Mouse (Mus musculus) olfactory bulb, adult 2 months (tissue): ENCODE data around the gene Adamts20. TPM values are rescaled to one million over a fixed set of nuclear protein-coding genes. Genes with fewer than 3 reads are reported as not detected.

Experiments used
- H3K27ac ChIP-seq: fragments of 200-500 bp; 2 replicates; pipeline ENCODE4 v1.5.1; 2012; ENCODE audit warnings: low read depth, low read length; ENCODE audit not compliant: insufficient read depth
- H3K4me1 ChIP-seq: fragments of 200-500 bp; 2 replicates; pipeline ENCODE4 v1.6.1; 2012; ENCODE audit warnings: low read length; ENCODE audit not compliant: control insufficient read depth, insufficient read depth
- H3K4me3 ChIP-seq: fragments of 200-500 bp; 2 replicates; pipeline ENCODE4 v1.5.1; 2012; ENCODE audit warnings: mild to moderate bottlenecking, low read depth, low read length, moderate library complexity; ENCODE audit not compliant: insufficient read depth
- CTCF ChIP-seq: fragments of 200-500 bp; IDR thresholded peaks from 2 replicates; pipeline ENCODE4 v1.5.1; 2012; ENCODE audit warnings: low read depth, mild to moderate bottlenecking, low read length, moderate library complexity; ENCODE audit not compliant: insufficient read depth
- POLR2A ChIP-seq: fragments of 200-500 bp; IDR thresholded peaks from 2 replicates; pipeline ENCODE4 v1.6.1; 2012; ENCODE audit warnings: mild to moderate bottlenecking, low read depth, low read length, moderate library complexity; ENCODE audit not compliant: insufficient read depth
- WGBS: fragments of 180-500 bp; shearing (Covaris S2); methylation state at CpG from one replicate; pipeline ENCODE4 v1.1.7; 2018; 5-methylcytosine and 5-hydroxymethylcytosine counted together
- polyA plus RNA-seq: library from polyadenylated mRNA; stranded (reverse); fragments of >200 nt; gene quantifications from 2 replicates; pipeline ENCODE4 v1.2.4, GENCODE M21; 2012; ENCODE audit warnings: low replicate concordance; ENCODE audit not compliant: missing spikeins, insufficient read depth, insufficient read length

Adamts20 gene
- polyA plus RNA-seq, 1 experiment: not detected

DNA sequence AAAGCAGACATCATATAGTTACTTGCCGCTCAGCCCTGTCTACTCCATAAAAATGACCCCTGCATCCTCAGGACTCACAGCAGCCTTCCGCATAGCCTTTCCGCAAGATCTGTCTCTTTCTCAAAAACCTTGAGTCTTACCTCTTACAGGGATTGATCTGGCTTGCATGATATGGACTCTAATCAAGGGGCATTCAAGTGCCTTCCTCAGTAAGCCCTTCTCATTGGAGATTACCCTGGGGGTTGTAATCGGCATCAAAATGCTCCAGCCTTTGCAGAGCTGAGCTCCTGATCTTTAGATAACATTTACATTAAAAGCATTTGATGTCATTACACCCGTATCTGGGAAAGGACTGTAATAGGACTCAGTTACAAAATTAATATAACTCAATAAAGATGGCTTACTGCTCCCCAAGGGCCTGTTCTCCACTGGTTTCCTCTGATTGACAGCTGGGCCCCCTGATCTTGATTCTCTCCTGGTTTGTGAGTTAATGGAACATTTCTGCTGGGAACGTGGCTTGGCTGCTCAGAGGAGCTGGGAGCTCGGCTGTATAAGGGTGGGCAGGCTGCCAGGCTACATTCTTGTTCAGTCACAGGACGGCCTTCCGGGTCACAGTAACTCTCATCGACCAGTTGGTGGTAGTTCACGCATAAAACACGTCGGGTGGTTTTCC lies 139.6 kb downstream of the Adamts20 start:
- WGBS: 56% methylated on average over 13 of the region's 13 CpGs

DNA sequence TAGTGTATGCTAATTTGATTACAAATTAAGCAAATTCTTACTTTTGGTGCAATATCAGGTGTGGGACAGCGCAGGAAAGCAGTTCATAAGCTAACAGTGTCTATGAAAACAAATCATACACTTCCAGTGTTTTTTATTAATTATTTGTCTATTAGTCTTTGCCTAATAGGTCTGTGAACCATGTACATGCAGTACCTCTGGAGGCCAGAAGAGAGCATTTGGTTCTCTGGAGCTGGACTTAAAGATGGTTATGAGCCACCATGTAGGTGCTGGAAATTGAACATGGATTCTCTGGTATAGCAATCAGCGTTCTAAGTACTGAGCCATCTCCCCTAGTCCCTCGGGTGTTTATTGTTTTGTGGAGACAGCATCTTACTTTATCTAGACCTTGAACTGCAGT lies 149.0 kb downstream of the Adamts20 start:
- no peak overlapping the region for H3K27ac ChIP-seq
- 96% methylated on average over 3 of the region's 3 CpGs for WGBS
- H3K4me3 ChIP-seq: no peak overlapping the region
- no peaks in the 10 kb centered on the region for H3K4me1 ChIP-seq
- no peak for TF ChIP-seq POLR2A
- TF ChIP-seq CTCF: no peak

More for the DNA sequence above, 139.6 kb downstream of the Adamts20 start:
- H3K27ac ChIP-seq: no peak overlapping the region
- H3K4me1 ChIP-seq: peaks cover 2% of the 10 kb centered on the region; the same call in 1 of the 2 replicates
- H3K4me3 ChIP-seq: no peak overlapping the region
- TF ChIP-seq CTCF (no peak), POLR2A (no peak)

- TF ChIP-seq POLR2A (no peak), CTCF (no peak)
- Histone ChIP-seq H3K27ac (no peak overlapping the region), H3K4me3 (no peak overlapping the region), H3K4me1 (no peaks in the 10 kb centered on the region)
- WGBS: 89% methylated on average over 7 of the region's 7 CpGs
Measured at GRCm38 (mm10) chr15:94309689-94310088, 155.5 kb downstream of the Adamts20 start.

GRCm38 (mm10) chr15:94307888-94308287 lies 157.3 kb downstream of the Adamts20 start:
- 82% methylated on average over 9 of the region's 9 CpGs for WGBS
- Histone ChIP-seq H3K27ac (no peak overlapping the region), H3K4me3 (no peak overlapping the region), H3K4me1 (peaks cover 3% of the 10 kb centered on the region; the same call in 1 of the 2 replicates)
- TF ChIP-seq CTCF (no peak), POLR2A (no peak)

DNA sequence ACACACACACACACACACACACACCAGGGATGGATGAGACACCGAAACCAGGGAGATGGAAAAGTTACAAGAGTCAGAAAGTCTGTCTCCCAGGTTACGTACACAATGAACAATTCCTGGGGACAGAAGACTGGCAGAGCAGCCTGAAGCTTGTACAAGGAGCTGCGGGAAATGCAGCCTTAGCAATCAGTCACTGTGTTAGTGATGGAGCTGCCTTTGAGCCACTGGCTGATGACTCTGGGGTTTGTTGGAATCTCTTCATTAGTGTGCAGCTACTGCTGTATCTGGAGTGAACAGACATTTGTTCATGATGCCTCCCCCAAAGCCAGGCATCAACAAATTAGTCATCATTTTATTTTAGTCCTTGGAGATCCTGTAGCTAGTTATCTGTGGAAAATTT lies 162.1 kb downstream of the Adamts20 start:
- 73% methylated on average over 3 of the region's 3 CpGs for WGBS
- TF ChIP-seq CTCF (no peak), POLR2A (no peak)
- Histone ChIP-seq H3K27ac (no peak overlapping the region), H3K4me1 (peaks cover 5% of the 10 kb centered on the region; the same call in 1 of the 2 replicates), H3K4me3 (no peak overlapping the region)

DNA sequence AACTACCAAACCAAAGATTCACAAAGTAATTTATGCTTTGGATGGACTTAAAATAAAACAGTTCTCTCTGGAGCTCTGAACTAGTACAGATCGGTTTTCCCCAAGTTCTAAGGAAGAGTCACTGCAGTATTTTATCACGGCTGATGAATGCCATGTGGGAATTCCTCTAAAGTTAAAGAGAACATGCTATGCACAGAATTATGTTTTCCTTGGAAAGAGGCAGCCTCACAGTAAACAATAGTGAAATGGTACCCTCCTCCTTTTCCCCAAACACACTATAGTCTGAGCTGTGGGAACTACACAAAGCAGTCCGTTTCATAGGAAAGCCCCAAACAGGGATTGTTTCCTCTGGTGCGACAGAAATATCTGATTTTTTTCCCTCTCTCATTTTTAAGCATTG lies 171.1 kb downstream of the Adamts20 start:
- Histone ChIP-seq H3K4me1 (no peaks in the 10 kb centered on the region), H3K4me3 (no peak overlapping the region), H3K27ac (no peak overlapping the region)
- TF ChIP-seq POLR2A (no peak), CTCF (no peak)
- 68% methylated on average over 4 of the region's 4 CpGs for WGBS

DNA sequence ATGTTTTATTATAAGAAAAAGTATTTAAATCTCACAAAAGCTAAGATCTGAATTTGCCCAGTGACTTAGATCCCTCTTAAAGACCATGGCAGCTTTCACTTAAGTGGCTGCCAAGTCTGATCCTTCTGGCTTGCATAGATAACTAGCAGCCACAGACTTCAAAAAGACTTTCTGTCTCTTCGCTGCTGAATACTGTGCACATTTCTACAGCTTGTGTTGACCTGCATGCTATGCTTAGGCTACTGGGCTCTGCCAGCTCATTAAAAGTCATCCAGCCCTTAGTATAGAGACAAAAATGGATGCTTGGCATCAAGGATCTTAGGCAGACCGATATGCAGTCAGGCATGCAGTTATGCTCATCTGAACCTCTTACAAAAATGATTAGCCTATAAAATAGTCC lies 177.2 kb downstream of the Adamts20 start:
- Histone ChIP-seq H3K27ac (no peak overlapping the region), H3K4me3 (no peak overlapping the region), H3K4me1 (no peaks in the 10 kb centered on the region)
- WGBS: 62% methylated on average over 2 of the region's 2 CpGs
- no peak for TF ChIP-seq CTCF
- TF ChIP-seq POLR2A: no peak

GRCm38 (mm10) chr15:94287495-94287894 lies 177.7 kb downstream of the Adamts20 start:
- Histone ChIP-seq H3K27ac (no peak overlapping the region), H3K4me3 (no peak overlapping the region), H3K4me1 (no peaks in the 10 kb centered on the region)
- WGBS: 70% methylated on average over 3 of the region's 3 CpGs
- no peak for TF ChIP-seq CTCF
- TF ChIP-seq POLR2A: no peak

- Histone ChIP-seq H3K4me1 (no peaks in the 10 kb centered on the region), H3K27ac (no peak overlapping the region)
- 83% methylated on average over 8 of the region's 8 CpGs for WGBS
Measured at GRCm38 (mm10) chr15:94276418-94276817, 188.8 kb downstream of the Adamts20 start.

GRCm38 (mm10) chr15:94265630-94266029 lies 199.6 kb downstream of the Adamts20 start:
- no peak overlapping the region for H3K4me3 ChIP-seq
- H3K27ac ChIP-seq: no peak overlapping the region
- TF ChIP-seq CTCF (peak; percentile 71), POLR2A (no peak)
- H3K4me1 ChIP-seq: no peaks in the 10 kb centered on the region
- whole genome bisulfite sequencing: 8% methylated on average over 10 of the region's 10 CpGs

More at GRCm38 (mm10) chr15:94276418-94276817, 188.8 kb downstream of the Adamts20 start:
- TF ChIP-seq POLR2A (no peak), CTCF (no peak)
- no peak overlapping the region for H3K4me3 ChIP-seq
